Mouse (Mus musculus): ENCODE data around the gene Gm2888. TPM values are rescaled to one million over a fixed set of nuclear protein-coding genes. Genes with fewer than 3 reads are reported as not detected.

Gene Gm2888
- polyA plus RNA-seq (2014; fragmentation: Illumina TruSeq; extraction: RNeasy Lipid Tissue Mini Kit (QIAGEN cat#74804); ENCODE audit: low read depth, low replicate concordance), result 24.3 TPM

DNA sequence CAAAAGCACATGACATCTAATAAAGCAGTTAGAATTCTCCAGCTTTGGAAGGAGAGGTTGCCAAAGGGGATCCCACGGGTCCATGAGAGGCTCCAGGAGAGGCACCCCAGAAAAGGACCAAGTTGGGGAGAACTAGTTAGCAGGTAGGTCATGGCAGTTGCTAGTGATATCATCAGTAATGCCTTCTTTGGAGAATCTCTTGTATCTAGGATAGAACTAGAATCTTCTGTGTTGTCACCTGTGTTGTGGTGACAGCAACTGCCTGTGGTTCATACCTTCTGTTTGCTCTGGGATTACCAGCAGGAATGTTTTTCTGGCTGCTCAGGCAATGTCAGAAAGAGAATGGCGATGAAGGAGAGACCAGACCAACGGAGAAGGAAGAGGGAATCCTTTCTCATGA, at the start of gene Gm2888:
Gene Gm2888 (plus strand): TSS at position 301 of the 400 bp plus-strand sequence.

DNA sequence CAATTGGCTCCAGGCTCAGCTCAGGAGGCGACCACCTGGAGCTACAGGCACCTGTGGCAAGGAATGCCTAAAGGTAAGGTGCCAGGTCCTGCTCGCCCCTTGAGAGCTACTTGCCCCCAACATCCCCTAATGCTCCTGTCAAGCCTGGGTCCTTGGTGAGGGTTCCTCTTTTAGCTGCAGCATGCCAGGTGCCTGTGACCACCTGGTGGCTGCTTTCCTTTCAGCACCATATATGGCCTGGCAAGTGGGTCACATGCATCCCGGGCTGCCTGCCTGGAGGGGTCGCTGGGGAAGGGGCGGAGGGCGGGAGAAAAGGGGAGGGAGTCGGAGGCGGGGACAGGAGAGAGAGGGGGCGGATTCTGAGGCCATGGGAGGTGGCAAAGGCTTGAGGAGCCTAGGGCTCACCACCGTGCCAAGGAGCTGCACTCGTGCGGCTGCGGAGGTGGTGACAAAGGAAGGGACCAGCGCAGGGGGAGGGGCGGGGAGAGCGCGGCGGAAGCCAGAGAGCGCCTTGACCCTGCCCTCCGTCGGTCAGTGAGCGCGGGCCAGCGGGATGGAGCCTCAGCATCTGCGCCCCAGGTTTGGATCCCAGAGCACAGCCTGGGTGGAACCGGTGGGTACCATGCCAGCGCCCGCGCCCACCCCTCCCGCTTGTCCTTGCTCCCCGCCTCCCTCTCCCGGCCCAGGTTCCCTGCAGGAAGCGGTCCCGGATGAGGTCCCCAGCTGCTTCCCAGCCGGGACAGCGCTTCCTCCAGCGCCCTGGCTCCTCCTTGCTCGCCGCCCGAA, 19.1 kb downstream of the Gm2888 start, which contains the start of gene Gm2897:
Gene Gm2897 (plus strand): TSS at position 559 of the 786 bp plus-strand sequence.

Other genes with a start within 250 kb of the Gm2888 start
- 5.8 TPM for gene Gm2897, start 19.3 kb downstream of the Gm2888 start, polyA plus RNA-seq (2014; fragmentation: Illumina TruSeq; extraction: RNeasy Lipid Tissue Mini Kit (QIAGEN cat#74804); ENCODE audit: low read depth, low replicate concordance)
- 6.5 TPM for gene Gm10340, start 104.0 kb downstream of the Gm2888 start, polyA plus RNA-seq (2014; fragmentation: Illumina TruSeq; extraction: RNeasy Lipid Tissue Mini Kit (QIAGEN cat#74804); ENCODE audit: low read depth, low replicate concordance)
- gene Gm5795, start 158.3 kb downstream of the Gm2888 start, polyA plus RNA-seq (2014; fragmentation: Illumina TruSeq; extraction: RNeasy Lipid Tissue Mini Kit (QIAGEN cat#74804); ENCODE audit: low read depth, low replicate concordance), result 165 TPM
- gene D830030K20Rik, start 178.5 kb downstream of the Gm2888 start, polyA plus RNA-seq (2014; fragmentation: Illumina TruSeq; extraction: RNeasy Lipid Tissue Mini Kit (QIAGEN cat#74804); ENCODE audit: low read depth, low replicate concordance), result 1.2 TPM

All from testis, adult 10 weeks (tissue).